Mouse (Mus musculus): ENCODE measurements at regions not wholly inside any gene's neighbourhood (a gene's known extent, or its start where the extent isn't known, plus 50 kb on each side); places are given as distances from the start of the nearest gene placed in this dataset.

- no peak for DNase-seq
These were observed 63.6 kb downstream of the Hif1an start for GRCm38 (mm10) chr19:44626261-44626660.

GRCm38 (mm10) chr19:44629705-44630104 lies 67.1 kb downstream of the Hif1an start:
- DNase-seq = peak; percentile 1

DNA sequence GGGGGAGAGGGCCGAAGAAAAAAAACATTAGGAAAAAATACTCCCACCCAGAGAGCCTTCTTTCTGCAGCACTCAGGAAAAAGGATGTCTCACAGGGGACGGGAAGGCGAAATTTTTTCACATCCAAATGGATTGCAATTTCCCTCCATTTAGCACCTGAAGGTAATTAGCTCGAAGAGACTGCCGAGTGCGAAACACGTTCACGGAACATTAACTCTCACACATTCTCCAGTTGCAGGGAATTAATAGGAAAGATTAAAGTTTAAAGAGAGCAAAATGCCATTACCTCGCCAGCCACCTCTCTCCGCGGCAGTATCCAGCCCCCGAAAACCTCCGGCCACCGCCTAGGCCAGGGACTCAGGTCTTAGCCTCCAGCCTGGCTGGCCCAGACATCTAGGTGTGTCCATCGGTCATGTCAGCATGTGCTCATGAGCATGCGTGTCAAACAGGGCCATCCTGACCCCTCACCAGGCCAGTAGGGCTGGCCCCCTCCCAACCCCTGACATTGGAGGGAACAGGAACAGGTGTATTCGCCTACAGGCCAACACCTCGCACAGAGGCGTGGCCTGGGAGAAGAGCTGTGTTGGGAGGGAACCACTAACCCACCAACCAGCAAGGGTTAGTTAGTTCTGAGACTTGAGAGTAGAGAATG lies 68.8 kb downstream of the Hif1an start:
- DNase-seq = no peak

- DNase-seq = no peak
These were observed 74.6 kb downstream of the Hif1an start for GRCm38 (mm10) chr19:44637145-44637719.

DNA sequence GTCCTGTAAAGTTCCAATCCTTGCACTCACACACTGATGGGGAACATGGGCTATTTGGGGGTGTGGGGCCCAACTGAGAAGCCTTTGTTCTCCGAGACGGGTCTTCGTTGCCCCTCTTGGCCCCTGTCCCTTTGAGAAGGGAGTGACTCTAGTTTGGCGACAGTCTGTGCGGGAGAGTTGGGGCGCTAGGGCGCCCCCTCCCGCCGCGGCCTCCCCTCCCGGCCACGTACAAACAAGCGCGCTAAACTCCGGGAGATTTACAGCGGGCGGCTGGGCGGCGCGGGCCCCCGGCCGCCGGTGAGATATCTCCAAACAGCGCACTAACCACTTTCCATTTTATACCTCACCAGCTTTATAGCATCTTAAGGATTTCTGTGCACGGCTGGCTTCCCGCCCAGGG lies 77.4 kb downstream of the Hif1an start:
- DNase-seq = no peak

DNA sequence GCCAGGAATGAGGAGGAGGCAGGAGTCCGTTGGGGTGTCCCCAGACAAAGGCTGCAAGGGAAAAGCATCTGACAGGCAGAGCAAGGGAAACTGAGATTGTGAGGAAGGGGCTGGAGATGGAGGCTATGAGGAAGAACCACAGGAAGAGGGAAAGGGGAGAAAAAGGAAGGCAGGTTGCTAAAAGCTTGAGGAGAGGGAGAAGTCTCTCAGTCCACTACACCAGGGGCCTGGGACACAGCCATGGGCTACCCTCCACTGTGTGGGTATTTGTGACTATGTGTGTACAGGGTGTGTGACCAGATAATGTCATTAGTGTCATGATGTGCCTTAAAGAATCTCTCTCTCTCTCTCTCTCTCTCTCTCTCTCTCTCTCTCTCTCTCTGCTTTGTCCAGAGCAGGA lies 77.9 kb downstream of the Hif1an start:
- no peak for DNase-seq

GRCm38 (mm10) chr19:44642294-44642693 lies 79.6 kb downstream of the Hif1an start:
- no peak for DNase-seq

DNA sequence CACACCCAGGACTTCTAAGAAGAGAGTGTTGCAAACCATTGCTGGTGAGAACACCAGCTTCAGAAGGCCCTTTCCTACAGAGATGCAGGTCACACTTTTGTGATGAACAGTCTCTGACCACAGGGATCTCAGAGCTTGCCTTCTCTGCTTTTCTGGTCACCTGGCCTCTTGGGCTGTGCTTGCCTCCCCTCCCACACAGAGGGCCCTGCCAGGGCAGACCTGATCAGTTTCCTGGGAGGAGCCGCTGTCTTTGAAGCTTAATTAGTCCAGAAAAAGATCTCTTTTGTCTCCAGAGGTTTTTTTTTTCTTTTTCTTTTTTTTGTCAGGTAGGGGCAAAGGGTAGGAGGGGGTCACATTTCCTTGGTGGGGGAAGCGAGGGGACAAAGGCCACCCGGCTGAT lies 81.7 kb downstream of the Hif1an start:
- DNase-seq = no peak

- no peak for DNase-seq
These were observed 82.3 kb downstream of the Hif1an start for GRCm38 (mm10) chr19:44644929-44645328.

GRCm38 (mm10) chr19:44646548-44646947 lies 83.9 kb downstream of the Hif1an start:
- no peak for DNase-seq

DNA sequence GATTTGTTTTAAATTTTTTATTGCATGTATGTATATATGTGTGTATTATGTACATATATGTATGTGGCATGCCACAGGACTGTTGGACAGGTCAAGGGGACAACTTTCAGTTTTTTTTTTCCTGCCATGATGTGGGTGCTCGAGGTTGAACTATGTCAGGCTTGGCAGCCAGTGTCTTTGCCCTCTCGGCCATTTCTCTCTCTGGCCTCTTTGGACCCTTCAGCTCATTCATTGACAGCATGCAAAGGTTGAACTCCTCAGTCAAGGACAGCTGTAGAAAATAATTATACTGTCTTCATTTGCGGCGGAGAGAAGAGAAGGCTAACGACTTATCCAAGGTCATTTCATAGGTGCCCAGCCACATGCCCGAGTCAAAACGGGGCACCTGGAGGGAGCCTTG lies 86.6 kb downstream of the Hif1an start:
- DNase-seq = no peak

GRCm38 (mm10) chr19:44650841-44651240 lies 88.2 kb downstream of the Hif1an start:
- no peak for DNase-seq

DNA sequence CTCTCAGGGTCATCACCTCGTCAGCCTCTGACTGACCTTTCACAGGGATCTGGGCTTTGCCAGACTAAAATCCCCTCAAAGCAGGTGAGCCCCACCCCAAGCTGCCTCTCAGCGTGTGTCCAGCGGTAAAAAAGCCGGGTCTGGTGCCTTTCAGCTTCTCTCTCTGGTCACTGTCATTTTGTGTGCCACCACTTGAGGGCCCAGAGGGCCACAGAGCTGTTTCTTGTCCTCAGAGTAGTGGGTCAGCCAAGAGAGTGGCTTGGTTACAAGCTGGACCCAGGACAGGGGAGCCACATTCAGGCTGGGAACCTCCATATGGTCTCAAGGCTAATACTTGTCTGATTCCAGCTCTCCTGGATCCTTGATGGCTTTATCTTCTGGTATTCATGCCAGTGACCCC lies 89.0 kb downstream of the Hif1an start:
- DNase-seq = no peak

DNA sequence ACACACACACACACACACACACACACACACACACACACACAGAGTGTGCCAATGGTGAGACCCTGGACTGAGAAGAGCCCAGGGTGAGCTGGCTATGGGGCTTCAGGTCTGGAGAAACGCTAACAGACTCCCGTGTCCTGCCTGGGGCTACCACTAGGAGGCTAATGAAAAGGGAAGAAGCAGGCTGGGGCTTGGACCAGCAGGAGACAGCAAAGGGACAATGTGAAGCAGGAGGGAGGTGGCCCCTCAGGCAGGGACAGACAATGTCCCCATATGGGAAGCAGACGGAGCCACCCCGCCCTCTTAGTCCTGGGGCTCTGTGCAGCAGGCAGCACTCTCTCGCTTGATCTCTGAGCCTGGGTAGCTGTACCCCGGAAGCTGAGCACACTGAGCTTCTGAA lies 93.1 kb downstream of the Hif1an start:
- DNase-seq = no peak

DNA sequence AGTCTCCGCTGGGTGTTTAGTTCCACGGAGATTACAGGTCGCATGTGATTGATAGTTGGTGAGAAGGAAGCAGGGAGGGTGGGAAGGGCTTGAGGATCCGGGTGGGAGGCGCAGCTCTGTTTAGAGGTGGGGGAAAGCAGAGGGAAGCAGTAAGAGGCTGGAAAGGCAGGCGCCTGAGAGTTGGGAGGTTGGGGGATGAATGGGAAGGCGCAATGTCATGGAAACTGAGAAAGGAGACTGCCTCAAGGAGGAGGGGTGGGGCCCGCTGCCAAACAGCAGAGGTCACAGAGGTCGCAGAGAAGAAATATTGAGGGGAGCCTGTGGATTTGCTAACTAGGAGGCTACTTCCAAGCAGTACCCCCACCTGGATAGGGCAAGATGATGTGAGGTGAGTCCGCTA lies 96.5 kb upstream of the Pax2 start:
- no peak for DNase-seq

- DNase-seq = no peak
These were observed 86.3 kb upstream of the Pax2 start for GRCm38 (mm10) chr19:44669535-44669958.

DNA sequence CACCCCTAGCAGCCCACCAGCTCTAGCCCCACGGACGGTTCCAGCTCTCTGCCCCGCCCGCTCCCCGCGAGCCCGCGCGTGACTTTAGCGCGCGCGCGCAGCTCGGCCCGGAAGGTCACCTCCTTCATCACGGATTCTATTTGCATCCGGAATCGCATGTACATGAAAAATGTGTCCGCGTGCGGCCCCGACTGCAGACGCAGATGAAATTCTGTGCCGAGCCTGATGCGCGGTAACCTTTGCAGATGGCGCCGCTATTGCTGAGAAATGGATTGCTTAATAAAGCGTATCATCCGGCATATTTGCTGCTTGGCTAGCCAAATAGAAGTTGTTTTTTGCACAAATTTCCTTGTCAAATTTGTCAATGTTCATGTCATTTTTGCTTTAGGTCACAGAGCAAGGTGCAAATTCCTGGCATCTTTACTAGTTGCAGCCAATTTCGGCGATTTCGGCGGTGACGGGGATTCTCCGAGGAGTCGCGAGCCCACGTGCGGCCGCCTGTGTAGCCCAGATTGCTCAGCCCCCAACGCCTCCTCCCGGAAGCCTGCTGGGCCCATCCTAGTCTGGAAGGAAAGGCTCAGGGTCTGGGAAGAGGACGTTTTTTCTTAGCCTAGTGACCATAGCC lies 81.1 kb upstream of the Pax2 start:
- no peak for DNase-seq

- DNase-seq = no peak
These were observed 79.2 kb upstream of the Pax2 start for GRCm38 (mm10) chr19:44676555-44677120.

GRCm38 (mm10) chr19:44677295-44677694 lies 78.5 kb upstream of the Pax2 start:
- no peak for DNase-seq

DNA sequence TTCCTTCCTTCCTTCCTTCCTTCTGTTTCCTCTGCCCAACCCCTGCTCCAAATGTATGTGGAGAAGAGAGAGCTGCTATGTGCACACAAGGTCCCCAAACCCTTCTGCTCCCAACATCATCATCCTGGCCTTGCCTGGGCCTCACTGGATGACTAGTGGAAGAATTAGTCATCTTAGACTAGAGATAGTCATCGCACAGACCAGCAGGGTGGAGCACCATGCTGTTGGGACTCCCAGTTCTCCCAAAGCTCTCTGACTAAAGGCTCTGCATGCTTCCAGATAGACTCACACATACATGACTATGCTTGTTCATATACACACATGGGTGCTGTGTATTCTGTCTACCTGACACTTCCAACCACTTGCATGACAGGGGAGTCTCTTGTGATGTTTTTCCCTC lies 77.2 kb upstream of the Pax2 start:
- no peak for DNase-seq

- DNase-seq = no peak
These were observed 74.2 kb upstream of the Pax2 start for GRCm38 (mm10) chr19:44681675-44682074.

DNA sequence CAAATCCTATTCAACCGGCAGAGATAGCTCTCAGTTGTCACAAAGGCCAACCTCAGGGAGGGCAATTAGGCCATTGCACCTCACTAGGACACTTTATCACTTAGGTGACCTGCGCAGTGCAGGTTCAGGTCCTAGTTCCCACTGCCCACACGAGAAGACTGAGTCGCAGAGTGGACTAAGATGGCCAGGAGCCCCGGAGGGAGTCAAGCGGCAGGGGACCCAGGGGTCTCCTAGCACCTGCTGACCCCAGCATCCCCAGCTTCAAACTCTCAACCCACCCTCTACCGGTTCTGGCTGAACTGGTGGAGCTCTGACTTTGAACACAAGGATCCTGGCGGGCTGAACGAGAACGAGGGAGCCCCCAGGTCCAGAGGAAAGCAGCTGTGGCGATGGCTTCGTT lies 72.7 kb upstream of the Pax2 start:
- DNase-seq = no peak

DNA sequence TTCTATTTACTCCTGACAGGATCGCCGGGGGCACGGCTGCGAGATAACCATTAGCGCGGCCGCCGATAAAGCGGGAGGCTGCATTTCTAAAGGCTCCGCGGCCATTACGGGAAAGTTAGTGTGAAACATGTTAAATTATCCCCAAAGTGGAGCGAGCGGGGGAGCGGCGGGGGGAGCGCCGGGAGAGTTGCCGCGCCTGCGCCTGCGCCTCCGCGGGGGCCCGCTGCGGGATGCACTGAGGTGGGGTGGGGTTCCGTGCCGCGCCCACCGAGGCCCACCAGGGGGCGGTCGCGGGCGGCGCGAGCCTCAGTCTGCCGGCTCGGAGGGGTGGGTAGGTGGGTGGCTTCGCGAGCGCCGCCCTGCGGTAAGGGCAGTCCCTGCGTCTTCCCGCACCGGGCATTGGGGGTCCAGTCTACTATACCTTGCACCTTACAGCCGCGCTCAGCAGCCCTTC lies 71.8 kb upstream of the Pax2 start:
- no peak for DNase-seq

GRCm38 (mm10) chr19:44686061-44686460 lies 69.8 kb upstream of the Pax2 start:
- no peak for DNase-seq

Measured in adrenal gland, adult 8-10 months (tissue).